Mouse (Mus musculus): ENCODE data around the gene Nfatc2. TPM values are rescaled to one million over a fixed set of nuclear protein-coding genes. Genes with fewer than 3 reads are reported as not detected.

Gene Nfatc2
- polyA plus RNA-seq, 1 experiment from 2014 or later, result 2.0 TPM

DNA sequence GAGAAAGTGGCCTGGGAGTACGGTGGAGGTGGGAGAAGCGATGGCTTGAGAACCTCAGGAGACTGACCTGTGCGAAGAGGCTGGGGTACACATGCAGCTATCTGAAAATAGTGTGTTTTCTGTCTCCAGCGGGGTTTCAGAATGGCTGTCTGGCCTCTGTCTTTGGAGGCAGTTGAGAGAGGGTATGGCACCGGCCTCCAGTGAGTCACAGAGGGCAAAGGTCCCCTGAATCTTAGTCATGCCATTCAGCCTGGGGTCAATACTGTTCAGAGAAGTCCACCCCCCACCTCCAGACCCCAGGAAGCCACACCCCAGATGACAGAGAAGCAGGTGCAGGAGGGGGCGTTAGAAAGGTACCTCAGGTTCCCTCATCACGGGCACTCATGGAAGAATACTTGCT is 83.7 kb downstream of the Nfatc2 start:
- ATAC-seq (replicated peaks; ENCODE audit: low FRiP score, low read depth), result no peak
- 86% methylated on average over 7 of the region's 7 CpGs for WGBS
- TF ChIP-seq CTCF (IDR thresholded peaks at IDR 0.05; ENCODE audit: low read depth), result no peak
- Histone ChIP-seq H3K36me3 (ENCODE audit: insufficient read depth, low read length) (no peaks in the 10 kb centered on the region), H3K27me3 (ENCODE audit: insufficient read depth, low read length) (no peaks in the 10 kb centered on the region), H3K9ac (ENCODE audit: low read depth, low read length) (no peak overlapping the region), H3K9me3 (replicated peaks; ENCODE audit: low read length) (no peaks in the 10 kb centered on the region), H3K4me3 (replicated peaks; ENCODE audit: low read depth, low read length) (no peak overlapping the region), H3K4me1 (replicated peaks; ENCODE audit: insufficient read depth, low read length) (no peaks in the 10 kb centered on the region), H3K27ac (no peak overlapping the region), H3K4me2 (ENCODE audit: low read length) (no peak overlapping the region)
- DNase-seq (ENCODE audit: low spot score), result no peak

DNA sequence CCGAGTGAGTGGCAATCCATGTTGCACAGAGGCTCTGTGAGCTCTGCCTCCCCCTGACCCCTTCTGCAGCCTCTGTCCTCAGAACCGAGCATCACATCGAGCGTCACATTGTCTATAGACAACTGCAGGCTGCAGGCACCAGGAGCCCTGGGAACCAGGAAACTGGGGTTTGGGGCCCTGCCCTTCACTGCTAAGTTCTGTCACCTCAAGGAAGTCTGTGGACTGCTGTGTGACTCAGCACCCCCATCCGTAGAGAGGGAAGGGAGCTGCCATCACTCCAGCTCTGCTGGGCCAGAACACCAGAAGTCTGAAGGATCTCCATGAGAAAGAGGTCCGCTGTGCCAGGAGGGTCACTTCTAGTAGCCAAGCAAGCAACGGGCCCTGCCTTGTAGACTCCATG is 84.7 kb downstream of the Nfatc2 start:
- no peak for TF ChIP-seq CTCF (IDR thresholded peaks at IDR 0.05; ENCODE audit: low read depth)
- Histone ChIP-seq H3K9ac (ENCODE audit: low read depth, low read length) (no peak overlapping the region), H3K27ac (no peak overlapping the region), H3K27me3 (ENCODE audit: insufficient read depth, low read length) (no peaks in the 10 kb centered on the region), H3K36me3 (ENCODE audit: insufficient read depth, low read length) (no peaks in the 10 kb centered on the region), H3K9me3 (replicated peaks; ENCODE audit: low read length) (no peaks in the 10 kb centered on the region), H3K4me1 (replicated peaks; ENCODE audit: insufficient read depth, low read length) (no peaks in the 10 kb centered on the region), H3K4me2 (ENCODE audit: low read length) (no peak overlapping the region), H3K4me3 (replicated peaks; ENCODE audit: low read depth, low read length) (no peak overlapping the region)
- 78% methylated on average over 7 of the region's 7 CpGs for WGBS
- DNase-seq (ENCODE audit: low spot score) (no peak), ATAC-seq (replicated peaks; ENCODE audit: low FRiP score, low read depth) (no peak)

DNA sequence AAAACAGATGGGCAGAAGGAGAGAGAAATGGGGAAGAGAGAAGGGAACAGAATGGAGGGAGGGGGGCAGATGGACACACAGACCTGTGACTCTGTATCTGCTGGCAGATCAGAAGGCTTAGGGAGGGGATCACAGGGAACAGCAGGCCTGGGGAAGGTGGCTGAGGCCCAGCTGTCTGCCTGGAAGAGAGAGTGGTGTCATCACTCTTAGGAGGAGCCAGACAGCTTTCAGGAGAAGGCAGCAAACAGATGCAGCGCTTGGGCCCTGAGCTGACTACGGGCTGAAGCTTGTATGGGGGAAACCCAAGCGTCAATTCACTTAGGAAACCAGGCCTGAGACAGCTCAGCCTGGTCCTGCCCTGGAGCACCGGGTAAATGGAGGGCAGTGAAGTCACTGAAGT is 86.0 kb downstream of the Nfatc2 start:
- H3K9ac ChIP-seq (ENCODE audit: low read depth, low read length), result no peak overlapping the region
- no peak overlapping the region for H3K27ac ChIP-seq
- WGBS, result 79% methylated on average over 4 of the region's 4 CpGs
- no peaks in the 10 kb centered on the region for H3K9me3 ChIP-seq (replicated peaks; ENCODE audit: low read length)
- H3K4me1 ChIP-seq (replicated peaks; ENCODE audit: insufficient read depth, low read length), result no peaks in the 10 kb centered on the region
- H3K36me3 ChIP-seq (ENCODE audit: insufficient read depth, low read length), result no peaks in the 10 kb centered on the region
- DNase-seq (ENCODE audit: low spot score) (no peak), ATAC-seq (replicated peaks; ENCODE audit: low FRiP score, low read depth) (no peak)
- no peak overlapping the region for H3K4me2 ChIP-seq (ENCODE audit: low read length)
- H3K4me3 ChIP-seq (replicated peaks; ENCODE audit: low read depth, low read length), result no peak overlapping the region
- no peak for TF ChIP-seq CTCF (IDR thresholded peaks at IDR 0.05; ENCODE audit: low read depth)
- H3K27me3 ChIP-seq (ENCODE audit: insufficient read depth, low read length), result no peaks in the 10 kb centered on the region

DNA sequence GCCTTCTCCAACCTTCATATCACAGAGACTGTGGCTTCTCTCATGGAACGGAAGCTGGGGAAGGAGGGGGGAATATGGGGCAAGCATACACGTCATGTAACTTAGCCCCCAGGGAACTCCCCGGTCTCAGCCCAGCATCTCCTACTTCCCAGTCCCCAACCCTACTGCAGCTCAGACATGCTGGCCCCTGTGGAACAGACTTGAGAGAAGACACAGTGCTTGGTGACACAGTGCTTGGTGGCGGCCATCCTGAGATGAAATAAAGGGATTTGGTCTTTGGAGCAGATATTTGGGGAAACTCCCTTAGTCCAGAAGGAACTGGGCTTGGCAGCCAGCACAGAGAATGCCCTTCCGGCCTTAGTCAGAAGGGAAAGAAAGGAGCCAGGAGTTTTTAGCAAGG is 87.3 kb downstream of the Nfatc2 start:
- Histone ChIP-seq H3K9ac (ENCODE audit: low read depth, low read length) (no peak overlapping the region), H3K27me3 (ENCODE audit: insufficient read depth, low read length) (no peaks in the 10 kb centered on the region), H3K4me2 (ENCODE audit: low read length) (no peak overlapping the region), H3K36me3 (ENCODE audit: insufficient read depth, low read length) (no peaks in the 10 kb centered on the region), H3K9me3 (replicated peaks; ENCODE audit: low read length) (no peaks in the 10 kb centered on the region), H3K4me1 (replicated peaks; ENCODE audit: insufficient read depth, low read length) (no peaks in the 10 kb centered on the region), H3K4me3 (replicated peaks; ENCODE audit: low read depth, low read length) (no peak overlapping the region), H3K27ac (no peak overlapping the region)
- 80% methylated on average over 5 of the region's 5 CpGs for WGBS
- no peak for DNase-seq (ENCODE audit: low spot score)
- TF ChIP-seq CTCF (IDR thresholded peaks at IDR 0.05; ENCODE audit: low read depth), result no peak
- ATAC-seq (replicated peaks; ENCODE audit: low FRiP score, low read depth), result no peak

- ATAC-seq (replicated peaks; ENCODE audit: low FRiP score, low read depth), result no peak
- no peaks in the 10 kb centered on the region for H3K27me3 ChIP-seq (ENCODE audit: insufficient read depth, low read length)
- H3K9ac ChIP-seq (ENCODE audit: low read depth, low read length), result no peak overlapping the region
- H3K4me3 ChIP-seq (replicated peaks; ENCODE audit: low read depth, low read length), result no peak overlapping the region
- no peak for DNase-seq (ENCODE audit: low spot score)
- no peaks in the 10 kb centered on the region for H3K36me3 ChIP-seq (ENCODE audit: insufficient read depth, low read length)
- no peak for TF ChIP-seq CTCF (IDR thresholded peaks at IDR 0.05; ENCODE audit: low read depth)
- H3K27ac ChIP-seq, result no peak overlapping the region
- H3K4me1 ChIP-seq (replicated peaks; ENCODE audit: insufficient read depth, low read length), result no peaks in the 10 kb centered on the region
- H3K4me2 ChIP-seq (ENCODE audit: low read length), result no peak overlapping the region
- no peaks in the 10 kb centered on the region for H3K9me3 ChIP-seq (replicated peaks; ENCODE audit: low read length)
These were observed 89.9 kb downstream of the Nfatc2 start for GRCm38 (mm10) chr2:168511529-168511928.

- DNase-seq (ENCODE audit: low spot score) (no peak), ATAC-seq (replicated peaks; ENCODE audit: low FRiP score, low read depth) (no peak)
- Histone ChIP-seq H3K36me3 (ENCODE audit: insufficient read depth, low read length) (no peaks in the 10 kb centered on the region), H3K4me3 (replicated peaks; ENCODE audit: low read depth, low read length) (no peak overlapping the region), H3K27me3 (ENCODE audit: insufficient read depth, low read length) (no peaks in the 10 kb centered on the region), H3K4me1 (replicated peaks; ENCODE audit: insufficient read depth, low read length) (no peaks in the 10 kb centered on the region), H3K9me3 (replicated peaks; ENCODE audit: low read length) (no peaks in the 10 kb centered on the region), H3K9ac (ENCODE audit: low read depth, low read length) (no peak overlapping the region), H3K27ac (no peak overlapping the region), H3K4me2 (ENCODE audit: low read length) (no peak overlapping the region)
- 76% methylated on average over 13 of the region's 13 CpGs for WGBS
- TF ChIP-seq CTCF (IDR thresholded peaks at IDR 0.05; ENCODE audit: low read depth), result no peak
These were observed 92.8 kb downstream of the Nfatc2 start for GRCm38 (mm10) chr2:168508469-168509198.

Data from kidney, postnatal 0 days (tissue).